Mouse (Mus musculus) frontal cortex, adult 2 months (tissue): ENCODE data around the gene Tnfsf11. TPM values are rescaled to one million over a fixed set of nuclear protein-coding genes. Genes with fewer than 3 reads are reported as not detected.

Experiments
- DNase-seq, 2 experiments: peaks; one replicate each; pipeline ENCODE4 v3.0.0; 2022; ENCODE audit warnings: low spot score in 1 of 2; ENCODE audit errors: extremely low spot score in 1 of 2
- polyA plus RNA-seq: library from polyadenylated mRNA; depleted of rRNA; stranded (reverse); fragments of >200 nt; gene quantifications from 2 replicates; pipeline ENCODE4 v1.2.3, GENCODE M21; 2012

The Tnfsf11 gene
- polyA plus RNA-seq, 1 experiment: 0.10 TPM

DNA sequence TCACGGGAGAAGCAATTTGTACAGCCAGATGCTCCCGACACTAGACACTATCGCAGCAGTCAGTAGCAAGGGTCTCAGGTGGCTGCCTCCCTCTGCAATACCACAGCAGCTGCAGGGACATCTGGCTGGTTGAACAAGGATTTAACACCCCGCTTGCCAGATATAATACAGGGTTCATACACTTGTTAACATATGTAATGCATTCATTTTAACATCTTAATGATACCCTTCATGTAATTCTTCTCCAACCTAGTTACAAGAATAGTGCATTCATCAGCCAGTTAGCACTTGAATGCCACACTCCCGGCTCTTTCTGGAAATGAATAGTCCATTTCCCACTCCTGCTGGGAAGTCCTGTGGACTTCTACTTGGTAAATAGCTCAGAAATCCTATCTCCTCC is 18.9 kb downstream of the Tnfsf11 start:
- DNase-seq: no peak

DNA sequence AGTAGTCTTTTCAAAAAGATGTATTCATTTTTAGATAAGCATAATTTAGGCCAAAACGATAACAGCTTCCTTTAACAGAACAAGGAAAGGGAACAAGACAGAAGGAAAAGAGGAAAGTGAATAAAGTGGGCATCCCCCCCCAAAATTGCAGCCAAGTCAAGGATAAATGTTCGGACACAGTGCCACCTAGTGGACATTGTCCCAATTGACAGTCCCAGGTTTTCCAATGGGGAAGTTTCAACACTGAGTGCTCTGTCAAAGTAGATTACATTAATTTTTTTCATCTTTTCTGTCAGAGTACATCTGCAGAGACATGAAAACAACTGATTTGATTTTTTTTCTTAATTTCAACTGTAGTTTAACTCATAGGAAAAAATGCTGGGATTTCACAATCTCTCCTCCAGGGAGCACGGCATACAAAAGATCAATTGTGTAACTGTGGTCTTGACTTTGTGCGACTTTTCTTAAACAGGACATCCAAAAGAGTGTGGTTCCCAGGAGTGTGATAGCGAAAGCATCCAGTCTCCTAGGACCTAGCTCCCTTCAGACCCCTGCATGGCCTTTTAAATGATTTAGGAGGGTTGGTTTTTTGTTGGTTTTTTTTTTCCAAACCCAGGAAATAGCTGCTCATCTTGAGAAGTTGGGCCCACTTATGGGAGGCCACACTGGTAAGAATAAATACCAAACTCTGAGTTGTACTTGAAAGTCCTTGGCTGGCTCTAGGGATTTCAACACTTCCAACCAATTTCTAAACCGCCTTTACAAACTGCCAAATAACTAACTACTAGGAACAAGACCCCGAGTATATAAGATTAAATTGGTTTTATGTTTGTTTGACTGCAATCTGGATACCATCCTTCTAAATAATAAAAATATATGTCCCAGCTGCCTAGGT is 19.7 kb downstream of the Tnfsf11 start:
- DNase-seq: peak in 1 of 2 experiments; percentile 82

GRCm38 (mm10) chr14:78286011-78286548 is 21.8 kb downstream of the Tnfsf11 start:
- no peak for DNase-seq

DNA sequence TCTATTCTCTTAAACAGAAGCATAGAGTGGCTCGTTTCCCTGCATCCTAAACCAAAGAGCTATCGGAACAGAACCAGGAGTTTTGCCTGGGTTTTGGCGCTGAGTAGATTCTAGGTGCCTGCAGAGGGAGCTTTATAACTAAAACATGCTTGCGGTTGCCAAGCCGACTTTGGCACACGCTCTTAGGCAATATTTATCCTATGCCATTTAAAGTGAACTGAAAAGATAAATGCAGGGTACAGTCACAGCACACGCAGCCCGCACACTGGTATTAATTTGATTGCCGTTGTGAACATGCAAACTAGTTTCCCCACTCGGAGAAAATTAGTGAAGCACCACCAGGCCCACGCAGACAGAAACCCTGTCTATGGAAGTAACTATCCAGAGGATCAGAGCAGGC is 25.4 kb downstream of the Tnfsf11 start:
- peak in 1 of 2 experiments; percentile 66 for DNase-seq

DNA sequence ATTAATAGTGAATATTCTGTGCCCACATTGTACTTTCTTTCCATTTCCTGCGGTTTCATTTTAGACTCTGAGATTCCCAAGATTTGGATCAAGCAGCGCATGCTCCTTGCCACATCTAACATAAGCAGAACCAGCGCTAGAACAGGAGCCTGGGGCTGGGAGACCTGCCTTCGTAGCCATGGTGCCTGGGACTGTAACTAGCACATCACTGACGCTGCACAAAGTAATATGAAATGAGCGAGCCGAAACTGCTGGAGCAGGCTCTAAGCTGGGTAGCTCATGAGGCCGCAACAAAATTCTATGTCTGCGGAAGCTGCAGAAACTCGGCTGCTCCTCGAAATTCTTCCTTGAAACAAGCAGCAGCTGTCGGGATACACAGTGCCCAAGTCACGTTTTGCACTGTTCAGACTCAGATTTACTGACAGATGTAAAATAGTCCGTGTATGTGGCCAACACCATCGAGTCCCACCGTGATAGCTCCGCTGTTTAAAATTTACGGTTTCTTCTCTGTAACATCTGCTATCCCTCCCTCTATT is 31.4 kb downstream of the Tnfsf11 start:
- DNase-seq: peak in 1 of 2 experiments; percentile 63

DNA sequence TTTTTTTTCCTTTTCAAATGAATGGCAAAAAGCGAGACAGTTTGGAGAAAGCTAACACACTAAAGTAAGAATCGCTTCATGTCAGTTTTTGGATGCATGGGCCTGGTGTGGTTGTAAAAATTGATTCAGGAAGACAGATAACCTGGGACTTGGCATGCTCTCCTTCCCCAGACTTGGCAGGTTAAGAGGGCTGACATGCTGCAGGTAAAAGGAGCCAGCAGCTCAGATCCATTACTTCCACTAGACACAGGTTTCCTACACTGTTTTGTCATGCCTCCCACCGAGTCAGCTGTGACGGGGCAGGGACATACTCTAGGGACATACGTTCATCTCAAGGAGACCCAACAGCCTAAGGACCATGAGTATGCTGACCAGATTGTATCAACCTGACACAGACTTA is 33.0 kb downstream of the Tnfsf11 start:
- DNase-seq: no peak

DNA sequence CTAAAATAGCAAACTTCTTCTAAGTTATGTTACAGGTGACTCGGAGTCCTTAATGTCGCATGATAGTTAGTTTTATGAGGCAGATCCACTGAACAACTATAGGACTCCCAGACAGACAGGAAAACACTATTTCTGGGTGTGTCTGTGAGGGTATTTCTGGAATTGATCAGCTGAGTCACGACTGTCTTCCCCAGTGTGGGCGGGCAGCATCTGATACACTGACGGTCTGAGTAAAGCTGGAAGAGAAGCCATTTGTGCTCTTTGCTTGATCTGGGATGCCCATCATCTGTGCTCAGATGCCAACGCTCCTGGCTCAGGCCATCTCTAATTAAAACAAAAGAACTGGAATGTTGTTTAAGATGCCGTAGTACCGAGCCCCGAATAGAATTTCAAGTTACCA is 33.7 kb downstream of the Tnfsf11 start:
- peak; percentile 73 to 82 for DNase-seq

- peak in 1 of 2 experiments; percentile 66 for DNase-seq
These were observed 34.3 kb downstream of the Tnfsf11 start for GRCm38 (mm10) chr14:78273571-78273970.

- no peak for DNase-seq
These were observed 43.0 kb downstream of the Tnfsf11 start for GRCm38 (mm10) chr14:78264876-78265275.

DNA sequence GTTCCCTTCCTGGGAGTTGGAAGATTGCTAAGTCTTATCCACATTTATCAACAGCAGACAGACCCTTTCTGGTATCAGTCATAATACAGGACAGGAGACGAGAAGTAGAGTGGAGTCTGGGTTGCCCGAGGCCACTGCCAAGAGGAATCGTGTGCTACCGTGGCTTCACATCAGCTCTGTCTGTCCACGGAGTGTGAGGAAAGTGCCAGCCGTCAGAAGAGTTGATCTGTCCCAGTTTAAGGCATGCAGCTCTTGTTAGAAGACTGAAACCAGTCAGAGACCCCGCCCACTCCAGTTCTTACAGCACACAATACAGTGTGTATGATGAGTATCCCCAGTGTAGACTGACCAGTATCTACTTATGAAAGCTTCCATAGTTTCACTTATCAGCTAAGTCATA is 45.2 kb downstream of the Tnfsf11 start:
- no peak for DNase-seq

DNA sequence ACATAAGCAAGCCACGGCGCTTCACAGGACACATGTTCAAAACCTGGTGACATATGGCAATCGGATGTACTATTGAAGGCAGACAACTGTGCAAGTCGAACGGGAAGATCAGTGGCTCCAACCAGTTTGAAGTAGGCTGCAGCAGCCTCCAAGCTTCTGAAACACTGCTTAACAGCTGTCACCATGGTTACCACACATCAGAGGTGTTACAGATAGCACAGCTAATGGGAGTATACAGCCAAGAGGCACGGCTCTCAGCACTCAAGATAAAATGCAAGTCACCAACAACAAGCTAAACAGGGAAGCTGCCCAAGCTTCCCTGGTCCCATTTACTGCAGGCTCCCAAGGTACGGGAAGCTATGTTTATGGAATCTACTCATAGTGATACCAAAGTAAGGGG is 46.6 kb downstream of the Tnfsf11 start:
- no peak for DNase-seq

DNA sequence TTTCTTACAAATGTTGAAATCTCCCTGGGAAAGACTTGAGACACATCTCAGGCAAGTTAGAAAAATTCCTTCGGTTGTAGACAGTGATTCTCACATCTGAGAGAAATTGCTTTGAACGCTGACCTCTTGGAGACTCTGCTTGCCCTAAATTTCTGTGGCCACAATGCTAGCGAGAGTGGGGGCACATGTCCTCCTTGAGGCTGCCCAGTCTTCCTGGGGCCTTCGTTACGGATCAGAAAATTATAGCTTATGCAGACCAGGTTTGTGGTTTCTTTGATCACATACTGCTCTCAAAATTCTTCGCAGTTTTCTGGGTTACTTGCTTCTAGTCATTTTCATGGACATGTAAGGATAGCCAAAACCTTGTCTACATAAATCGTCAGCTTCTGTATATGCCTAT is 53.8 kb downstream of the Tnfsf11 start:
- DNase-seq: no peak

- DNase-seq: no peak
These were observed 61.2 kb downstream of the Tnfsf11 start for GRCm38 (mm10) chr14:78246601-78247000.

DNA sequence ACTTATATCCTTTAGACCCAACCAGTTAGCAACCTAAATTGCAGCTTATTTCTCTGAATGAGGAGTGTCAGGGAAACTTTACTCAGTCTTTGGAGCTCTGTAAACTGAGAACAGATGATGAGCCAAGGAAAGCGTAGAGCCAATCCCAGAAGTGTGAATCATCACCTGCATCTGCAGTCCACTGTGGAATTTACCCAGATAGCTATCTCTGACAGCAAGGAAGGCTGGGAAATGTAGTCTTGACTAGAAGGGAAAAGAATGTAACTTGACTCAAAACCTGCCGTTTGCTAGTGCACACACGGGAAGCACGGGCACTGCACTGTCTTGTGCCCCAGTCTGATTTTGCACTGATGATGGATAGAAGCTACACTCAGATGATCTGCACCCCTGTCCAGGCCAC is 63.0 kb downstream of the Tnfsf11 start:
- peak; percentile 33 to 74 for DNase-seq

DNA sequence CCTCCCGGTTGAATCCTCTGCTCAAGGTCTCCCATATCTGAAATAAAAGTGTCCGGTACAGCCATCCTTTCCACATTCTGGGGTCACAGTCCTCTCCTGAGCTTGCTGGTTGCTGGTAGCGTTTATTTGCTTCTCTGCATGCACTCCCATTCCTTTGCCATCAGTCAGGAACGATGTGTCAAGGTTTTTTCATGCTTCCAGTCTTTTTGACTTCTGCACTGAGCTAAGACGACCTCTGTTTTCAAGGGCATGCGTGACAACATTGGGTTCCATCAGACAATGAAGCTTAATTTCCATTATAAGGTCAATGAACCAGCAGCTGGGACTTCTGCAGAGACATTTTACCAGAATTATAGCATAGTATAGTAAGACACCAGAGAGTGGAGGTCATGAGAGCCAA is 68.5 kb downstream of the Tnfsf11 start:
- DNase-seq: no peak

DNA sequence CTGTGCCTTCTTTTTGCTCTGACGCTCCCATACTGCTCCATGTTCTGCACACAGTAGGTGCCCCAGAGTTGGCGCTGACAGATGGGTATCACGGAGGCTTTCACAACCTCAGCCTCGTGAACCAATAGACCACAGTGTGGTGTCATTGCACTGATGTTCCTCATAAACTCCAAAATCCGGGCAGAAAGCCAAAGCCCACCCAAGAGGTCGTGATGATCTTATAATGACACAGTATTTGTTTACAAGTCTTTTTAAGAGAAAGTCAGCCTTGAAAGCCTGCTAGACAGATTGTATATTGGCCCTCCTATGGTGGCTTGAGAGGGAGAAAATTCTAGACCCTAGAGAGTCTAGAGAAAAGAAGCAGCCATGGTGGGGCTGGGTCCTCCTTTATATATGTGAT is 70.6 kb downstream of the Tnfsf11 start:
- no peak for DNase-seq

GRCm38 (mm10) chr14:78236144-78236543 is 71.7 kb downstream of the Tnfsf11 start:
- DNase-seq: no peak

- no peak for DNase-seq
These were observed 72.5 kb downstream of the Tnfsf11 start for GRCm38 (mm10) chr14:78235296-78235695.

GRCm38 (mm10) chr14:78229012-78229411 is 78.8 kb downstream of the Tnfsf11 start:
- DNase-seq: no peak
